Mouse (Mus musculus) urinary bladder, adult 18-20 months (tissue): ENCODE data around the gene Tmem116.
"Not testable (repeated sequence)": the region's sequence is repeated elsewhere in the genome, so short reads cannot be mapped to it uniquely, and the experiment has no call there.

Experiments
- DNase-seq, 2 experiments: peaks; one replicate each; pipeline ENCODE4 v3.0.0; 2022; ENCODE audit warnings: low spot score in 2 of 2, mixed read lengths in 2 of 2

Tmem116 gene

DNA sequence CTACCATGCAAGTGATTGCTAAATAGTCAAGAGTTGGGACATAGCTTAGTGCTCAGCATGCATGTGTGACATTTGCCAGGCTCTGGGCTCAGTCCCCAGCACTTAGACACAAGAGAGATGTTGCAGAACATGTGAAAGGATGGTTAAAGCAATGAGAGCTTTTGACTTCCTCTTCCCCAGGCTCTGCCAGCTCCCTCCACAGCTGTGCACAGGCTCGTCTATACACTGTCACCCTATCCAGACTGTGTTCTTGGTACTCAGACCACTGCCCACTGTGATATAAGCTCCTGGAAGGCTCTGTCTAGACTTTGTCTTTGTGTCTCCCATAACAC, 10.4 kb downstream of the Tmem116 start:
- DNase-seq: no peak

DNA sequence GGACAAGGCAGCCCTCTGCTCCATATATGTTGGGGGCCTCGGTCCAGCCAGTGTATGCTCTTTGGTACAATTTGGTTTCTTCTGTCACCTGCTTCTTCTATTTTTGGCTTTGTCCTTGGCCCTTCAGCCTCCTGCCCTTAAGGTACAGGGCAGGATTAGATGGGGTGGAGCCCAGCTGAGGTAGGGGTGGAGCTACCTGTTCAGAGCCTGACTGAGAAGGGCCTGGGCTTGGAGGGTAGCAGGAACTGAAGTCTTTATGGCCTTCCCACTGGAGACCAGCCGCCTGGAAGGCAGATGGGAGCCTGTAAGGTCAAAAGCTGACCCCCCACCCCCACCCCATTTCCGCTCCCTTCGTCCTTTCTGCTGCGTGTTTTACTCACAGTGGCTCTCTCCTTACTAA, 11.3 kb downstream of the Tmem116 start:
- DNase-seq: no peak

DNA sequence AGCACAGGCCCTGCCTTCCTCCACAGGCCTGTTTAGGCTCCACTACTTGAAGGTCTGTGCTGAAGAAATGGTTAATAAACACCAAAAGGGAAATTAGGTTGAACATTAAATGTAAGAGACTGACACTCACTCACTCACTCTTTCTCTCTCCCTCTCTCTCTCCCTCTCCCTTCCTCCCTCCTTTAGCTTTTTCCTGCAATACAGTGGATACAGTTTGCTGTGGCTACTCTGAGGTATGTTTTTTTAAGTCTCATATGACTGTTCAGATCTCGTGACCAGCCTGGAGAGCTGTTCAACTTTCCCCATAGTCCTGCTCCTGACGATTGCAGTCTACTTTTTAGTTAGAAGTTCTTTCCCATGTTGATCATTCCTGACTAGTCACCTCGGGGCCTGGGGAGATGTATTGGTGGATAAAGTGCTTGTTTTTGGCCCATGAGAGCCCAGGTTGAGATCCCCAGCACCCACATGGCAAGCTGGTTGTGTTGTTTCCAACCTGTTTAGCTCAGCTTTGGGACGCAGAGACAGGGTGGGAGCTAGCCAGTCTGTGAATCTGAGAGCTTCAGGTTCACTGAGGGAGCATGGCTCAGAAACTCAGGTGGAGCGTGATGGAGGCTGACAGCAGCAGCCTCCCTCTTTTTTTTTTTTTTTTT, 12.0 kb downstream of the Tmem116 start:
- DNase-seq: no peak

DNA sequence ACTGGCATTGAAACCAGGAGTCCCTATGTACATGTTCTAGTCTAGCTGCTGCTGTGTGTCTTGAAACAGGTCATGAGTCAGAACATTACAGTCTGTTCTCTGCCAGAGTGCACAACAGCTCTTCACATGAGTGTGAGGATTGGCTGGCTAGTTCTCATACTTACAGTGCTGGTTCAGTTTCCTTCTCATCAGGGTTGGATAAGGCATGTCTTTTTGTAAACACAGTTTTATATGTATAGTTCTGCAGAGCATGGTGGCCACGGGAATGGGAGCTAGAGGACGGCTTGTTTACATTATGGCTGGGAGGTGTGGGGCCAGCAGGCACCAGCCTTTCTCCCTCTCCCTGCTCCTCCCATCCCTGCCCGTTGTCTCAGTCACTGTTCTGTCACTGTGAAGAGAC, 17.9 kb downstream of the Tmem116 start:
- DNase-seq: no peak

DNA sequence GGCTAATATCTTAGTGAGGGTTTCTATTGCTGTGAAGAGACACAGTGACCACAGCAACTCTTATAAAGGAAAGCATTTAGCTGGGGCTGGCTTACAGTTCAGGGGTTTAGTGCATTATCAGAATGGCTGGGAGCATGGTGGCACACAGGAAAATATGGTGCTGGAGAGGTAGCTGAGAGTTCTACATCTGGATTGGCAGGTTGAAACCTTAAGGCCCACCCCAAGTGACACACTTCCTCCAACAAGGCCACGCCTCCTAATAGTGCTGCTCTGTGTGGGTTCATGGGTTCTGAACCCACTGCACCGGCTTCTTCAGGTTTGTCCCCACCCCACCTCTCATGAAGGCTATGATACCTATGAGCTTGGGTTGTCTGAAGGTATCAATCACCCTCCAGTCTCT, 20.7 kb downstream of the Tmem116 start:
- DNase-seq: no peak

DNA sequence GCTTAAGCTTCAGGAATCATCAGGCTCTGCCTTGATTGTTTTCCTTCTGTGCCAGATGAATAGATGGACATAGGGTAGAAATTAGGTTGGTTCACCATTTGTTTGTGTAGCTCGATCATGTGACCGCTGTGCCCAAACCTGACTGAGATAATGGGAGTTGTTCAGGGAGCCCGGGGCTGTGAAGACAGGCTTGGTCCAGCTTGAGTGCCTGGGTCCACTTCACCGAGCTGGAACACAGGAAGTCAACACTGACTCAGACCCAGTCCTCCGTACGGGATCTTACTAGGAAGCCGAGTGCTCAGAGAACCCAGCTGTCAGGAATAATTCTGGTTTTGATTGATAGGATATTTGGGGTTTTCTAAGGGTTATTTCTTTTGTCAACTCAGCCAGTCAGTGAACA, 22.9 kb downstream of the Tmem116 start:
- peak in 1 of 2 experiments; percentile 50 for DNase-seq

DNA sequence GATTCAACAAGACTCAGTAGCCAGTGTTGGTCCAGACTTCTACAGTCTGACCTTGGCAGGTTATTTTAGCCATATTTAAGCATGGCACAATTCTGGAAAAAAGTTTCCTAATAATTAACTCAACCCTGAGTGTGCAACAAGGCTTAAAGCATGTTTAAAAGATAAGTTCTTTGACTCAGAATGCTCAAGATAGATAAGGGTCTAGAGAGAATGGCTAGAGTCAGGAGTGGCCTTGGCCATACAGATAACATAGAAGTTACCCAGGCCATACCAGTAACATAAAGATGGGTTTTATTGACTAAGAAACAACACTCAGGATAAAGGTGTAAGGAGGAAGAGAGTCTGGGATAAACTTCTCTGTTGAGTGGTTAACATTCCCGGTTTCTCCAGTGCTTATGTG, 24.3 kb downstream of the Tmem116 start:
- DNase-seq: no peak

DNA sequence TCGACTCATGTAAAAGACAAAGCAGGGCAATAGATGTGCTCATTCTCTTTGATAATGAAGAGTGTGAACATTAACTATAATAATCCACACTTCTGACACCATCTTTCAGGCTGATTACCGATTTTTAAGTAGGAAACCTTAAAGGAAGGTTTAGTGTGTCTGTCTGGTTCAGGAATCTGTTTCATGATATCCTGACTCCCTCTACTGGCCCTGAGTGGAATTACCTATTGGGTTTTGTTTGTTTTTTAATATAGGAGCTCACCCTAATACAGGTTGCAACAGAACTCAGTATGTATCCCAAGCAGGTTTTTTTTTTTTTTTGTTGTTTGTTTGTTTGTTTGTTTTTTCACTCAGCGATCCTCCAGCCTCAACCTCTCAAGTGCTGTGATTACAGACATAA, 26.0 kb downstream of the Tmem116 start:
- DNase-seq: no peak

DNA sequence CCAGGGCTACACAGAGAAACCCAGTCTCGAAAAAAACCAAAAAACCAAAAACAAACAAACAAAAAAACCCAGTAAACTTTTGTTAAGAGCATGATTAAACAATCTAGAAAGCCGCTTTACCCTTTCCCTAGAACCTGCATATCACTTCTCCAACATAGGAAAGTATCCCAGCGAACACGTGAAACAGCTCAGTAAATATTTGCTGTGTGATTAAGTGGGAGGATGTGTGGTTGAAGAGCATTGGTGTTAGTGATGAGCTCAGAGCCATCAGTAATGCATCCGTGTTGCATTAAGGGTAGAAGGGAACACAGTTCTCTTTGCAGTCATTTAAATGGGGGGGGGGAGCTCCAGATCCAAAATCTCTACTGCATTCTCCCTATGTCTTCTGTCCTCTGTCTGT, 33.1 kb downstream of the Tmem116 start:
- no peak for DNase-seq

DNA sequence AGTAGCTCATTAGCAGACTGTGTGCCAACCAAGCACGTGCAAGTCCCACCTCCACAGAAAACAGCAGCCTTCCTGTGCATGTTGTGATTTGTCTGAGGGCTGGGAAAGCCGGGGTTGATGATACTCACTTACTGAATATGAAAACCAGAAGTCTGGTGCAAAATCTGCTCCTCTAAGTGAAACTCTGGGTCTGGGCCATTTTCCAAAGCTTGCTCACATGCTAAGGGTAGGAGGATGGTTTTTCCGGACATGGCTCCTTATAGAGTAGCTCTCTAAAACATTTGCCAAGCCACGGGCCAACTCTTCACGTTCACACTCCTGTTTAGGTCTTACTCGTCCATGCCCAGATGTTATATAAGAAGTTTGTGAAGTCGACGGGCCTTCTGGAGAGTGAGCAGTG, 41.6 kb downstream of the Tmem116 start:
- DNase-seq: no peak

DNA sequence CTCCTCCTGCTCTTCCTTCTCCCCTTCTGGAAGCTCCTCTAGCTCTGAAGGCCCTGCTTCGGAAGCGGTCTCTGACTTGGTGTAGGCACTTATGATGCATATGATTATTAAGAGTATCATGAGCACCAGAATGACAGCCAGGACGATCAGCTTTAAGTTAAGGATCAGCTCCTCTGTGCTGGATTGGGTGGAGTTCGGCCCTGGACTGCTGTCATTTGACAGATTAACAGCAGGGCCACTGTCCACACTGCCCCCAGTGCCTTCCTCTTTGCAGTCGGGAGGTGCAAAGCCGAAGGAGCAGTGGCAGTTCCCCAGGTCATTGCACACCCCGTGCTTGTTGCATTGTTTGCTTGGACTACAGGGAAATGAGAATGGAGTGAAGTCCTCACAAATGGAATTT, 49.0 kb downstream of the Tmem116 start:
- no peak for DNase-seq

DNA sequence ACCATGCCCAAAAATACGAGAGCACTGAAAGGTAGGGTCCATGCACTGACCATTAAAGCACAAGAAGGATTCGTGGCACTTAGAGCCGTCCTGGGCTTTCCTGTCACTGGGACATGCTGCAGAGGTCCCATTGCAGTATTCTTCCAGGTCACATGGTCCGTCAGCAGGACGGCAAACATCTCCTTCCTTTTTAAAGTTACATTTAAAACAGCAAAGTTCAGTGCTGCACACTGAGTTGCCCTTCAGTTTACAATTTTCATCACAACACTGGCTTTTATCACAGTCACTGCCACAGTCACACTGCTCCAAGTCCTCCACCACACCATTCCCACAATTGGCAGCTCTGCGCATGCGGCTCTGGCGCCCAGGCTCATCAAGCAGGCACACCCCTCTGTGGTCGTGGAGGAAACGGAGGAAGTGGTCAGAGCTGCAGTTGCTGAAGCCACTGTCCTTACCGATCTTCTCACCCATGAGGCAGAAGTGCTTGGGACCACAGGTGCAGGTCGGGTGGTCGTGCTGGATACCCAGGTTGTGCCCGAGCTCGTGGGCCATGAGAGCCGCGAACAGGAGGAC, 49.8 kb downstream of the Tmem116 start:
- DNase-seq: not testable (repeated sequence)

DNA sequence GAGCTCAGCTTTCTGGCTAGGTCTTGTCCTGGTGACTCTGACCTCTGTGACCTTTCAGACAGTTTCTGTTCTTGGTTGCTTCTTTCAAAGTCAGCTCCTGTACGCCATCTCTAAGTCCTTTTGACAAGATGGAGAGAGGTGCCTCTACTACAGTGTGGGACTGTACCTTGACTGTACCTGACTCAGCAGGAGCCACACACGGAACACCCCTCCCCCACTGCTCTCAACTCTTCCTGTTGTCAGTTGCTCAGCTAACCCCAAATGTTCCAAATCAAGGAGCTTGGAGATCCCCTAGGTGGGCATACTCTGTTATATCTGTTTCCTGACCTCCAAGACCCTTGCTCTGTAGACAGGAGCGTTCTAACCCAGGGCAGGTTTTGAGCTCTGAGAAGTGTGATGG, 51.5 kb downstream of the Tmem116 start, which contains the start of gene Adam1b:
Gene Adam1b (minus strand): TSS at position 205 of the 400 bp plus-strand sequence.
- no peak for DNase-seq

DNA sequence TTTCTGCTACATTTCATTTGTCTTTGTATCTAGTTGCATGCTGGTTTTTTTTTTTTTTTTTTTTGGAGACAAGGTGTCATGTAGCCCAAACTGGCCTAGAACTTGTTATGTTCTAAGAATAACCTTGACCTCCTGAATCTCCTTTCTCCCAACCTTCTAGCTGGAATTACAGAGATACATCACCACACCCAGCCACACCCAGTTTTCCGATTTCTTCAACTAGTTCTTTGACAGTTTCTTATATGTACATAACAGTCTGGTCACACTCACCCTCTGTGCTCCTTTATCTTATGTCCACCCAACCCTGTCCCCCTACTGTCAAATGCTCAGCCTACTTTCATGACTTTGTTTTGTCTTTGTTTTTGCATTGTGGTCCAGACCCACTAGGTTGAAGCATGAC, 55.2 kb downstream of the Tmem116 start:
- no peak for DNase-seq

DNA sequence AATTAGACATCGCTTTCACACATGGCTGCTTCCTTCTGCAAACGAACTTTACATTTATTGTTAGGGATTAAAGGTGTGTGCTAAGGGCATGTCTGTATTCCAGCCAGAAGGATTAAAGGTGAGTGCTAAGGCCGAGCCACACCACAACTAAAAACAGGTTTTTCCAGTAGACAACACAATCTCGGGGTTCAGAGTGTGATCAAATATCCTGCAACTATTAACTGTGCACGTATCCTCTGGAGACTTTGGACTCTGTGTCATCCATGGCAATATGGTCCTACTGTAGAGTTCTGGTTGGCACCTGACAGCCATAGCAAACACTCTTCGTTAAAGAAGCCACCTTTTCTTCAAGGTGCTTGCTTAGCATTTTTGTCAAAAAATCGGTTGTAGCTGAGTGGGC, 58.3 kb downstream of the Tmem116 start:
- DNase-seq: no peak

DNA sequence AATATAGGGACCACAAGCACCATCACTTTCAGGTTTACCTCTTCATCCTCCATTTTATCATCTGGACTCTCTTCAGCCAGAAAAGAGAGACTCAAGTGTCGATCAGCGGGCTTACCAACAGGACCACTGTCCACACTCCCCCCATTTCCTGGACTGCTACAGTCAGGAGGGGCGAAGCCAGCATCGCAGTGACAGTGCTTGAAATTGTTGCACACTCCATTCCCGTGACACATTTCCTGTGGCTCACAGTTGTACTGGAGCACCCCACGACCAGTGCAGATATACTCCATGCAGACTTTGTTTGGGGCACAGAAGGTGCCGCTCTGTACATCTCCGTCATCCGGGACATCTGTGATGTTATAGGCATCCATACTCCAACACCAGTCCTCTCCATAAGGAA, 67.3 kb downstream of the Tmem116 start:
- DNase-seq: no peak

DNA sequence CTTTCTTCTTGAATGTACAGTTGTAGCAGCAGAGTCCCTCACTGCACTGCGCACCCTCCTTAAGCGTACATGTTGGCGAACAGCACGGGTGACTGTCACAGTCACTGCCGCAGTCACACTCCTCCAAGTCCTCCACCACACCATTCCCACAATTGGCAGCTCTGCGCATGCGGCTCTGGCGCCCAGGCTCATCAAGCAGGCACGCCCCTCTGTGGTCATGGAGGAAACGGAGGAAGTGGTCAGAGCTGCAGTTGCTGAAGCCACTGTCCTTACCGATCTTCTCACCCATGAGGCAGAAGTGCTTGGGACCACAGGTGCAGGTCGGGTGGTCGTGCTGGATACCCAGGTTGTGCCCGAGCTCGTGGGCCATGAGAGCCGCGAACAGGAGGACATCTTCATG, 68.1 kb downstream of the Tmem116 start:
- DNase-seq: not testable (repeated sequence)

DNA sequence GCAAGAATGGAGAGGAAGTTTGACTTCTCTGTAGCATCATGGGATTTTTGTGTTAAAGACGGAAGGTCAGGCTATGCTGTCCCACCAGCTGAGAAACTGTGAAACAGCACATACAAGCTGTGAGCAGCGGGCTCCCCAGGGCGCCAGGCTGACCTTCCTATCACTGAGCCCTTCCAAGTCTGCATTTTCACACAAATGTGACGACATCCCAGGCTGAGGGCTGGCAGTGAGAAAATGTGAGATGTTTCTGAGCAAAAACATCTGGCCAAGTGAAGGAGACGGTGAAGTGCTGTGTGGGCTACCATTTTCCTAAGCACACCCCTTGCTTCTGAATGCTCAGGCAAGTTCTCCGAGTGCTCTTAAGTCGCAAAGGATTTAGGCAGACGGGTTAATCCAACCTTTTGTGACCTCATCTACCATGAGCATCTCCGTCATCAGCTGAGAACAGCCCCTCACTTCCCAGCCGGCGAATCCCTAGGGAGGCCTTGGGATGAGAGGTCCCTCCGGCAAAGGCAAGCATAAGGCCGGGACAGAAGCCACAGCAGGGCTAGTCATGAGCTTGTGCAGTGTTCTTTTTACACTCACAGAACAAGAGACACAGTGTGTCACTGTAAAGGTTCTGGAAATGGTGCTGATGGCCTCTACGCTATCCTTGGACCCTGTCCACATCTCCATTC, 74.2 kb downstream of the Tmem116 start:
- DNase-seq: no peak

DNA sequence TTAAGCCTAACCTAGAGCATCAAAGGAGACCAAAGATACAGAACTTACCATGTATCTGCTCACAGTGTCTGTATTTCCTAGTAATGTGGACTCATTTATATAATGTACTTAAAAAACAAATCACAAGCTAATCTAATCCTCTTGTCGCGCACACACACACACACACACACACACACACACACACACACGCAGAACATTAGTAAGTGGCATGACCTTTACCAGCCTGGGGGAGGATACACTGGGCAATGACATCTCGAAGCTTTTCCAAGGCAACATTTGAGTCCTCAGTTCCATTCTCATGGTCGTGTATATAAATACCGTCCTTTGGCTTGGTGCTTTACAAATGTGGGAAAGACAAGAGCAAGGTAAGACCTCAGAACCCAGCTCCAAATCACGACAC, 74.8 kb downstream of the Tmem116 start:
- DNase-seq: no peak

DNA sequence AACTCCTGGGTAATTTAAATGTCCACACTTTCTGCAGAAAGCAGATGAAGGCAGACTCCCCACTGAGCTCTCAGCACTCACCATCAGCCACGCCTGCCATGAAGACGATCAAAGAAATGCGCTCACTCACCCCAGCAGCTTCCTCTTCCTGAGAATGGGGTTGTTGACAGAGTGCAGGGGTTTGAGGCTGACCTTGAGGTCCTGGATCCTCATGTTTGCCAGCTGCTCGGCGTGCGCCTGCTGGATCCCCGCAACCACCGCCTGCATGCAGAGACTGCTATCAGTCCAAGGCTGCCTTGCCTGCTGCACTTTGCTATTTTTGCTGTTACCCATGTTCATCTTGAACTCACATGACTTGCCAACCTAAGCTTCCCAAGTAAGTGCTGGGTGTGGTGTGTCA, 75.3 kb downstream of the Tmem116 start:
- no peak for DNase-seq

DNA sequence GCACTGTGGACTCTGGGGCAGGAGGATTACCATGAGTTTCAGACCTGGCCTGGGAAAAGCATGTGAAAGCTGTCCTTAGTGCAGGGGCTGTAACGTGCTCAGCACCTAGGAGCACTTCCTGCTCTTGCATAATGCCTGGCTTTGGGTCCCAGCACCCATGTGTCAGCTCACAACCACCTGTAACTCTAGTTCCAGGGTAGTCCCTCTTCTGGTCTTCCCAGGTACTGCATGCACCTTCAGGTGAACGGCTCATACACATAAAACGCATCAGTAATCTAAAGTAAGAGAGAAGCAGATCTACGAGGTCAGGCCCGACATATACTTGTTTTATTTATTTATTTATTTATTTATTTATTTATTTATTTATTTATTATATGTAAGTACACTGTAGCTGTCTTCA, 82.8 kb downstream of the Tmem116 start:
- no peak for DNase-seq

DNA sequence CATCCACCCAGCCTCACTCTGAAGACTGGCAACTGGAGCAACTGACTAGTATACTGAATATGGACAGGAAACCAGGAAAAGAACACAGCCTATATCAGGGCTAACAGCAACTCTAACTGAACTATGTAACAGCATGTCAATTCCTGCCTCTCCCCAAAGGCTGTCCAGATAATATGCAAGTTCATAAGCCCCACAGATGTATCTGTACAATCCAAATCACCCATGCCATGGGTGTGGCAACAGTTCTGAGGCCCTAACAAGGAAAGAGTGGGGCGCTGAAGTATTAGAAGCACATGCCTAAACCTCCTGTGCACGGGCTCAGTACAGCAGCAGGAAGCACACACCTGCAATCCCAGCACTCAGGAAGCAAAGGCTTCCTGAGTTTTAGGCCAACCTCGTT, 83.4 kb downstream of the Tmem116 start:
- no peak for DNase-seq

DNA sequence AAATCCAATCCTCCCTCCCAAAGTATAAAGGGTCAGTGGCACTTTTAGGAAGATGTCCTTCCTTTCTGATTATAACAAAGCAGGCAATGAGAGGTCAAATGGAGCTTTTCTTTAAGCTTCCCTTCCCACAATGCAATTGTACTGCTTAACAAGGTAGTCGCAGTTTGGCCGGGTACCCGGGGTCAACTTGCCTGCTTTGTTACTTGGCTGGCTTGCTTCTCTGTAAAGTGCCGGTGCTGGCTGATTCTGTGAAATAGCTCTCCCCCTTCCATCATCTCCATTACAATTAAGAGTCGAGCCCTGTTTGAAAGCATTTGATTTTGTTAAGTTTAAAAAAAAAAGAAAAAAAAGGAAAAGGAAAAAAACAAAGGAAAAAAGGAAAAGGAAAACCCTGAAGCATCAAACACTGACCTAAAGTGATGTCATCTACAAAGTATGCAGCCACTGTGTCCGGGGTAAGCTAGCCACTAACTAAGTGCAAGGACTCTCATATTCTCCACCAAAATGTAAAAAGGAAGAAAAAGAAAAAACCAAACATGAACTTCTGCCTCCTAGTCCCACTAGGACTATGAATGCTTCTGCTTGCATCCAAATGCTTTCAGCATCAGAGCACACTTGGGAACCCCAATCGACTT, 85.3 kb downstream of the Tmem116 start:
- no peak for DNase-seq
